Mouse (Mus musculus): ENCODE data around the gene Hist1h2bf. TPM values are rescaled to one million over a fixed set of nuclear protein-coding genes. Genes with fewer than 3 reads are reported as not detected.

Gene Hist1h2bf
- polyA plus RNA-seq, 1 experiment, result 7.9 TPM

- Histone ChIP-seq H3K4me1 (ENCODE audit: control insufficient read depth, insufficient read depth, low read length) (peaks cover 15% of the 10 kb centered on the region), H3K4me3 (ENCODE audit: insufficient read depth, low read length) (no peak overlapping the region), H3K27ac (ENCODE audit: insufficient read depth, low read depth, low read length) (no peak overlapping the region)
- TF ChIP-seq POLR2A (IDR thresholded peaks at IDR 0.05; ENCODE audit: borderline replicate concordance, low read depth, low read length) (no peak), CTCF (IDR thresholded peaks at IDR 0.05; ENCODE audit: low read depth, low read length) (no peak)
Observed at GRCm38 (mm10) chr13:23591206-23591605, 17.2 kb upstream of the Hist1h2bf start.

GRCm38 (mm10) chr13:23586940-23587225 is 12.9 kb upstream of the Hist1h2bf start:
- peaks cover 25% of the 10 kb centered on the region for H3K4me1 ChIP-seq (ENCODE audit: control insufficient read depth, insufficient read depth, low read length)
- H3K27ac ChIP-seq (ENCODE audit: insufficient read depth, low read depth, low read length), result peak overlapping the region; percentile 93
- H3K4me3 ChIP-seq (ENCODE audit: insufficient read depth, low read length), result peak overlapping the region; percentile 59

GRCm38 (mm10) chr13:23586099-23586939 is 12.3 kb upstream of the Hist1h2bf start:
- Histone ChIP-seq H3K4me3 (ENCODE audit: insufficient read depth, low read length) (peak overlapping the region; percentile 59), H3K4me1 (ENCODE audit: control insufficient read depth, insufficient read depth, low read length) (peaks cover 25% of the 10 kb centered on the region), H3K27ac (ENCODE audit: insufficient read depth, low read depth, low read length) (peak overlapping the region; percentile 93)
- no peak for TF ChIP-seq CTCF (IDR thresholded peaks at IDR 0.05; ENCODE audit: low read depth, low read length)
- no peak for TF ChIP-seq POLR2A (IDR thresholded peaks at IDR 0.05; ENCODE audit: borderline replicate concordance, low read depth, low read length)

More at GRCm38 (mm10) chr13:23586940-23587225, 12.9 kb upstream of the Hist1h2bf start:
- TF ChIP-seq CTCF (IDR thresholded peaks at IDR 0.05; ENCODE audit: low read depth, low read length) (no peak), POLR2A (IDR thresholded peaks at IDR 0.05; ENCODE audit: borderline replicate concordance, low read depth, low read length) (no peak)

- Histone ChIP-seq H3K4me3 (ENCODE audit: insufficient read depth, low read length) (peak overlapping the region; percentile 61), H3K4me1 (ENCODE audit: control insufficient read depth, insufficient read depth, low read length) (peaks cover 27% of the 10 kb centered on the region), H3K27ac (ENCODE audit: insufficient read depth, low read depth, low read length) (peak overlapping the region; percentile 90)
- TF ChIP-seq POLR2A (IDR thresholded peaks at IDR 0.05; ENCODE audit: borderline replicate concordance, low read depth, low read length), result peak; percentile 76; the same call in 1 of the 2 replicates
Observed at GRCm38 (mm10) chr13:23585442-23586098, 11.6 kb upstream of the Hist1h2bf start.

- H3K4me1 ChIP-seq (ENCODE audit: control insufficient read depth, insufficient read depth, low read length), result peaks cover 27% of the 10 kb centered on the region
- peak overlapping the region; percentile 90 for H3K27ac ChIP-seq (ENCODE audit: insufficient read depth, low read depth, low read length)
- TF ChIP-seq POLR2A (IDR thresholded peaks at IDR 0.05; ENCODE audit: borderline replicate concordance, low read depth, low read length), result no peak
- TF ChIP-seq CTCF (IDR thresholded peaks at IDR 0.05; ENCODE audit: low read depth, low read length), result no peak
- H3K4me3 ChIP-seq (ENCODE audit: insufficient read depth, low read length), result peak overlapping the region; percentile 58
Observed at GRCm38 (mm10) chr13:23585029-23585441, 11.0 kb upstream of the Hist1h2bf start.

- H3K27ac ChIP-seq (ENCODE audit: insufficient read depth, low read depth, low read length), result peak overlapping the region; percentile 90
- H3K4me1 ChIP-seq (ENCODE audit: control insufficient read depth, insufficient read depth, low read length), result peaks cover 27% of the 10 kb centered on the region
- TF ChIP-seq CTCF (IDR thresholded peaks at IDR 0.05; ENCODE audit: low read depth, low read length), result no peak
- no peak for TF ChIP-seq POLR2A (IDR thresholded peaks at IDR 0.05; ENCODE audit: borderline replicate concordance, low read depth, low read length)
- peak overlapping the region; percentile 38 for H3K4me3 ChIP-seq (ENCODE audit: insufficient read depth, low read length)
Observed at GRCm38 (mm10) chr13:23584331-23584730, 10.3 kb upstream of the Hist1h2bf start.

GRCm38 (mm10) chr13:23583387-23584068 is 9.5 kb upstream of the Hist1h2bf start:
- no peak overlapping the region for H3K4me3 ChIP-seq (ENCODE audit: insufficient read depth, low read length)

GRCm38 (mm10) chr13:23582219-23583056 is 8.4 kb upstream of the Hist1h2bf start:
- peak overlapping the region; percentile 75 for H3K27ac ChIP-seq (ENCODE audit: insufficient read depth, low read depth, low read length)
- H3K4me1 ChIP-seq (ENCODE audit: control insufficient read depth, insufficient read depth, low read length), result peaks cover 23% of the 10 kb centered on the region
- no peak for TF ChIP-seq CTCF (IDR thresholded peaks at IDR 0.05; ENCODE audit: low read depth, low read length)
- H3K4me3 ChIP-seq (ENCODE audit: insufficient read depth, low read length), result peak overlapping the region; percentile 57

More at GRCm38 (mm10) chr13:23583387-23584068, 9.5 kb upstream of the Hist1h2bf start:
- H3K4me1 ChIP-seq (ENCODE audit: control insufficient read depth, insufficient read depth, low read length), result peaks cover 21% of the 10 kb centered on the region
- TF ChIP-seq CTCF (IDR thresholded peaks at IDR 0.05; ENCODE audit: low read depth, low read length) (no peak), POLR2A (IDR thresholded peaks at IDR 0.05; ENCODE audit: borderline replicate concordance, low read depth, low read length) (no peak)
- H3K27ac ChIP-seq (ENCODE audit: insufficient read depth, low read depth, low read length), result peak overlapping the region; percentile 75

Measured in bone marrow macrophage, adult 2 months (primary cell).